Mouse (Mus musculus) olfactory bulb, adult 2 months (tissue): Measurements from ENCODE around the gene Il31ra.

Source experiments
- CTCF ChIP-seq: fragments of 200-500 bp; IDR thresholded peaks from 2 replicates; pipeline ENCODE4 v1.5.1; 2012; ENCODE audit warnings: low read depth, mild to moderate bottlenecking, low read length, moderate library complexity; ENCODE audit not compliant: insufficient read depth
- POLR2A ChIP-seq: fragments of 200-500 bp; IDR thresholded peaks from 2 replicates; pipeline ENCODE4 v1.6.1; 2012; ENCODE audit warnings: mild to moderate bottlenecking, low read depth, low read length, moderate library complexity; ENCODE audit not compliant: insufficient read depth

- TF ChIP-seq CTCF (no peak), POLR2A (no peak)
These were observed 102.4 kb downstream of the Il31ra start for GRCm38 (mm10) chr13:112491636-112492284.
